Mouse (Mus musculus) B cell, adult 62 days (primary cell): ENCODE results near the gene Las1l. TPM values are rescaled to one million over a fixed set of nuclear protein-coding genes. Genes with fewer than 3 reads are reported as not detected.

ENCODE experiments used
- total RNA-seq: library from RNA; stranded (reverse); gene quantifications from 4 replicates; pipeline ENCODE4 v1.2.4, GENCODE M21; 2023

Gene Las1l
- 63.7 to 75.6 TPM (median 69.7 TPM) in 4 replicates for total RNA-seq

DNA sequence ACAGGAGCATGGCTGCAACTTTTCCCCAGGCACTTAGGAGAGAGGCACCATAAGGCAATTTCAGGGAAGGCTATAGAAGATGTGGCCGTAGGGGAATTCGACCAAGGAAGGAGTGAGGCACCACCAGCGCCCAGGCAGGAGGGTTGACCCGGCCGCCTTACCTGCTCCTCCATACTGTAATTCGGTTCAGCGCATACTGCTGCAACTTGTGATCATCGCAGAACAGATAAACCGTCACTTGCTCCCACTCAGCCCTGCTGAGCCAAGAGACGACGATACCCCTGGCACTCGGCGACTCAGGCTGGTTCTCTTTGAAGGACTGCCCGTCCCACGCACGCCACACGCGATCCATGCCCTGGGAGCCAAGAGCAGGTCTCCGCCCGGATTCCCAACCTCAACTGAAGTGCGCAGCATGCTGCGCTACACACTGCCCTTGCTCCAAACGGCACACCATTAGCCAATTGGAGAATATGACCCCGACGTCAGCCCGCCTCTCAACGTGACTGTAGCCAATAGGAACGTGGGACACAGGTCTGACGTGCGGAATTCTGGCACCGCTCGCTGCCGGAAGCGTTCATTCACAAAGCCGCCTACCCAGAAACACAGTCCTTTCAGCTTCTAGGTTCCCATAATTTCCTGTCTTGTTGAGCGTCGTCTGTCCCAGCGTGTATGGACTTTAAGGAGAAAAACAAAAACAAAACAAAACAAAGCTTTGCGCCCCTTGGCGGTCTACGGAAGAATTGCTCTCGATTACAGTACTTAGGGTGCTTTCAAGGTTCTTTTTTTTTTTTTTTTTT is at the start of gene Las1l:
Gene Las1l, minus strand, starts transcription at position 466 of the 797 bp plus-strand sequence.

Other genes with a start within 250 kb of the Las1l start
- gene Zc3h12b, start 245.3 kb downstream of the Las1l start, total RNA-seq = 0.12 to 0.17 TPM in 2 of 4 replicates, not detected in the others
- gene Msn, start 139.1 kb upstream of the Las1l start, total RNA-seq = 720 to 754 TPM (median 731 TPM) in 4 replicates